Comparison of ENCODE assay signal across 8 mouse cellular contexts in the genomic region with DNA sequence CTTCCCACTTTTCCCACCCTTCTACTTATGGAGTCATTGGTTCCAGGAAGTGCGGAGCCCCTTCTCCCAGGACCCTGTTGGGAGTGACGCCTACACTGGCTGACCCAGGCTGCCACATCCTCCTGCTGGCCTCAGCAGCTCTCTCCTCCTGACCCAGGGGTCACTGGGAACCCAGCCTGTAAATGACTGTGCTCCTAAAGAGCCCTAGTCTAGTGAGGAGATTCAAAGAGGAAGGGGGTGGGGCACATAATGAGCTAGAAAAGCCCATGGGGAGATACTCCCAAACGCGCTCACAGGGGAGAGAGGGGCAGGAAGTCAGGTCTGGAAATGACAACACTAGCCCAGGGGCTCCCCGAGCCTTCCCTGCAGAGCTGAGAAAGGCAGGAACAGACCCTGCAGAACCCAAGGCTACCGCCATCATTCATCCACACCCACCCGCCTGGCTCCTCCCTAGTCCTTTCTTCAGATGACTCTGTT. TPM values are rescaled to one million over a fixed set of nuclear protein-coding genes. Genes with fewer than 3 reads are reported as not detected.
DNase-seq lines count a peak whose midpoint lies in the region; ATAC-seq and TF ChIP-seq lines count a peak whose summit lies in the region.

No protein-coding gene starts in this region.

- H3K27me3 ChIP-seq in hindbrain, postnatal 0 days (ENCODE audit: insufficient read depth, low read length) = no peaks in the 10 kb centered on the region
- H3K27me3 ChIP-seq in liver, embryonic 12.5 days (replicated peaks) = no peaks in the 10 kb centered on the region
- no peaks in the 10 kb centered on the region for H3K27me3 ChIP-seq in myocyte (ENCODE audit: control insufficient read depth, insufficient read depth, insufficient read length)

- H3K9me3 ChIP-seq in hindbrain, postnatal 0 days (ENCODE audit: low read length) = no peaks in the 10 kb centered on the region
- no peaks in the 10 kb centered on the region for H3K9me3 ChIP-seq in liver, embryonic 12.5 days (replicated peaks)

- peaks cover 5% of the 10 kb centered on the region for H3K79me2 ChIP-seq in myocyte (ENCODE audit: control insufficient read depth, insufficient read depth)

- peak; percentile 25 for ATAC-seq in hindbrain, postnatal 0 days
- peak; percentile 58 for ATAC-seq in liver, embryonic 12.5 days

- no peak for TF ChIP-seq POLR2A in myocyte (IDR thresholded peaks at IDR 0.05; ENCODE audit: insufficient read length, low read depth)

- H3K4me2 ChIP-seq in hindbrain, postnatal 0 days (ENCODE audit: low read depth, low read length) = peak overlapping the region; percentile 46
- H3K4me2 ChIP-seq in liver, embryonic 12.5 days = peak overlapping the region; percentile 14
- H3K4me2 ChIP-seq in myocyte (ENCODE audit: low read depth) = peak overlapping the region; percentile 55

- H3K9ac ChIP-seq in hindbrain, postnatal 0 days (replicated peaks; ENCODE audit: low read length) = peak overlapping the region; percentile 30; the same call in 1 of the 2 replicates
- no peak overlapping the region for H3K9ac ChIP-seq in liver, embryonic 12.5 days

- TF ChIP-seq CTCF in hindbrain, postnatal 0 days (IDR thresholded peaks at IDR 0.05; ENCODE audit: low read depth) = no peak

- peaks cover 27% of the 10 kb centered on the region for H3K4me1 ChIP-seq in hindbrain, postnatal 0 days (ENCODE audit: insufficient read depth, low read length)
- peaks cover 43% of the 10 kb centered on the region for H3K4me1 ChIP-seq in liver, embryonic 12.5 days

- no peak overlapping the region for H3K4me3 ChIP-seq in hindbrain, postnatal 0 days (ENCODE audit: low read length)
- H3K4me3 ChIP-seq in liver, embryonic 12.5 days = no peak overlapping the region
- H3K4me3 ChIP-seq in myocyte = no peak overlapping the region

- H3ac ChIP-seq in myocyte (ENCODE audit: control insufficient read depth, insufficient read length) = no peak overlapping the region

- WGBS in hindbrain, postnatal 0 days = 11% methylated on average over 6 of the region's 7 CpGs
- 18% methylated on average over 7 of the region's 7 CpGs for WGBS in liver, embryonic 12.5 days (ENCODE audit: insufficient replicate concordance)

- H3K27ac ChIP-seq in hindbrain, postnatal 0 days = peak overlapping the region; percentile 60; the same call in 1 of the 2 replicates
- peak overlapping the region; percentile 47 for H3K27ac ChIP-seq in liver, embryonic 12.5 days

- no peaks in the 10 kb centered on the region for H3K36me3 ChIP-seq in hindbrain, postnatal 0 days (ENCODE audit: insufficient read depth, low read length)
- no peaks in the 10 kb centered on the region for H3K36me3 ChIP-seq in liver, embryonic 12.5 days
- no peaks in the 10 kb centered on the region for H3K36me3 ChIP-seq in myocyte (ENCODE audit: control insufficient read depth, insufficient read depth)

- DNase-seq in adrenal gland, adult (ENCODE audit: inconsistent age in 2 of 2, low spot score in 1 of 2) = peak; percentile 45 to 59
- no peak for DNase-seq in adrenal gland, adult 18-20 months (ENCODE audit: low spot score in 2 of 2)
- peak; percentile 48 for DNase-seq in gastrocnemius, postnatal 10 days
- no peak for DNase-seq in hindbrain, postnatal 0 days (ENCODE audit: low spot score)
- DNase-seq in testis, postnatal 14 days (ENCODE audit: low spot score) = no peak
- DNase-seq in spleen, postnatal 14 days (ENCODE audit: low spot score in 2 of 2) = no peak

TF ChIP-seq in myocyte, 11 proteins besides CTCF, POLR2A, EP300 and RAD21:
- TF ChIP-seq MYOG (IDR thresholded peaks at IDR 0.05; ENCODE audit: control insufficient read depth in 1 of 3, insufficient read depth in 1 of 3, insufficient read length in 2 of 3, low read depth in 2 of 3) (no peak), REST (IDR thresholded peaks at IDR 0.05; ENCODE audit: insufficient read depth, insufficient read length) (no peak), POLR2AphosphoS2 (IDR thresholded peaks at IDR 0.05; ENCODE audit: insufficient read length, low read depth) (no peak), E2F4 (IDR thresholded peaks at IDR 0.05; ENCODE audit: insufficient read depth) (no peak), TCF3 (IDR thresholded peaks at IDR 0.05; ENCODE audit: insufficient read length, low read depth) (no peak), MYOD1 (IDR thresholded peaks at IDR 0.05; ENCODE audit: control insufficient read depth in 1 of 3, insufficient read length in 2 of 3, low read depth in 2 of 3) (no peak), CEBPB (IDR thresholded peaks at IDR 0.05; ENCODE audit: insufficient read depth, poor library complexity, severe bottlenecking) (no peak), TCF12 (IDR thresholded peaks at IDR 0.05; ENCODE audit: insufficient read depth, poor library complexity, severe bottlenecking) (no peak), USF1 (IDR thresholded peaks at IDR 0.05; ENCODE audit: low read depth) (no peak), SRF (IDR thresholded peaks at IDR 0.05; ENCODE audit: control insufficient read depth, insufficient read length, low read depth) (no peak), MAX (IDR thresholded peaks at IDR 0.05; ENCODE audit: low read depth) (no peak)

RNA-seq across cellular contexts. Expression of a gene that starts 17.9 kb away (rescaled TPM):
- total RNA-seq in adrenal gland, adult 18-20 months (2021) = 10 to 100 TPM in 1 of 2 experiments, 1 to 10 TPM in 1; 6.2 to 10.8 TPM
- total RNA-seq in gastrocnemius, postnatal 10 days (2021) = 10 to 100 TPM; 15.4 to 19.9 TPM
- total RNA-seq in hindbrain, postnatal 0 days (2014; rRNA removed) = 19.2 and 30.4 TPM in 2 replicates
- polyA plus RNA-seq in hindbrain, postnatal 0 days (2015; fragmentation: Nextera tagmentation; extraction: Ambion mirVana) = 13.2 and 14.6 TPM in 2 replicates
- polyA plus RNA-seq in liver, embryonic 12.5 days (2016; fragmentation: Nextera tagmentation; extraction: Ambion mirVana) = 4.6 and 5.0 TPM in 2 replicates
- 8.4 TPM for polyA plus RNA-seq in myocyte (2012; fragmentation: generic; extraction: Trizol)

RNA-seq across cellular contexts. Expression of a gene that starts 34.0 kb away (rescaled TPM):
- 10 to 100 TPM; 24.1 to 24.2 TPM for total RNA-seq in adrenal gland, adult 18-20 months (2021)
- 10 to 100 TPM in 1 of 2 experiments, 1 to 10 TPM in 1; 6.2 to 12.5 TPM for total RNA-seq in gastrocnemius, postnatal 10 days (2021)
- 14.8 and 18.8 TPM in 2 replicates for total RNA-seq in hindbrain, postnatal 0 days (2014; rRNA removed)
- 35.6 and 36.9 TPM in 2 replicates for polyA plus RNA-seq in hindbrain, postnatal 0 days (2015; fragmentation: Nextera tagmentation; extraction: Ambion mirVana)
- 11.9 and 13.1 TPM in 2 replicates for polyA plus RNA-seq in liver, embryonic 12.5 days (2016; fragmentation: Nextera tagmentation; extraction: Ambion mirVana)
- 11.0 TPM for polyA plus RNA-seq in myocyte (2012; fragmentation: generic; extraction: Trizol)

RNA-seq across cellular contexts. Expression of a gene that starts 45.8 kb away (rescaled TPM):
- under 1 TPM in 1 of 2 experiments, not detected in 1; 0.89 TPM for total RNA-seq in adrenal gland, adult 18-20 months (2021)
- not detected for total RNA-seq in gastrocnemius, postnatal 10 days (2021)
- total RNA-seq in hindbrain, postnatal 0 days (2014; rRNA removed) = not detected in 2 replicates
- 1.3 and 2.5 TPM in 2 replicates for polyA plus RNA-seq in hindbrain, postnatal 0 days (2015; fragmentation: Nextera tagmentation; extraction: Ambion mirVana)
- polyA plus RNA-seq in liver, embryonic 12.5 days (2016; fragmentation: Nextera tagmentation; extraction: Ambion mirVana) = 0.89 and 1.5 TPM in 2 replicates
- polyA plus RNA-seq in myocyte (2012; fragmentation: generic; extraction: Trizol) = 0.22 TPM

RNA-seq across cellular contexts. Expression of a gene that starts 52.7 kb away (rescaled TPM):
- 100 to 1,000 TPM; 200 to 263 TPM for total RNA-seq in adrenal gland, adult 18-20 months (2021)
- 100 to 1,000 TPM; 263 to 317 TPM for total RNA-seq in gastrocnemius, postnatal 10 days (2021)
- 212 and 454 TPM in 2 replicates for total RNA-seq in hindbrain, postnatal 0 days (2014; rRNA removed)
- 664 and 698 TPM in 2 replicates for polyA plus RNA-seq in hindbrain, postnatal 0 days (2015; fragmentation: Nextera tagmentation; extraction: Ambion mirVana)
- polyA plus RNA-seq in liver, embryonic 12.5 days (2016; fragmentation: Nextera tagmentation; extraction: Ambion mirVana) = 252 and 269 TPM in 2 replicates
- polyA plus RNA-seq in myocyte (2012; fragmentation: generic; extraction: Trizol) = 267 TPM

Comparison
In these comparisons a context has a peak if more than half of its experiments do, and no peak if none do; other contexts are left out.
1. DNase-seq: peak in adrenal gland, adult (2 of 2) and gastrocnemius, postnatal 10 days (single experiment); none in adrenal gland, adult 18-20 months (0 of 2), hindbrain, postnatal 0 days (single experiment), testis, postnatal 14 days (single experiment) and spleen, postnatal 14 days (0 of 2).
2. Peak in every context shown above with its lines, with median percentiles within 50 percentile points of each other: H3K4me2 ChIP-seq.